Mouse (Mus musculus) liver, adult 2 months (tissue): ENCODE results near the gene Tiparp.

ENCODE experiments used
- CTCF ChIP-seq: fragments of 200-500 bp; IDR thresholded peaks from 2 replicates; pipeline ENCODE4 v1.5.1; 2011; ENCODE audit warnings: low read depth, low read length, control low read depth
- POLR2A ChIP-seq: fragments of 200-500 bp; IDR thresholded peaks from 2 replicates; pipeline ENCODE4 v1.6.1; 2011; ENCODE audit warnings: low read length, control low read depth; ENCODE audit not compliant: insufficient read depth; ENCODE audit errors: extremely low read depth

DNA sequence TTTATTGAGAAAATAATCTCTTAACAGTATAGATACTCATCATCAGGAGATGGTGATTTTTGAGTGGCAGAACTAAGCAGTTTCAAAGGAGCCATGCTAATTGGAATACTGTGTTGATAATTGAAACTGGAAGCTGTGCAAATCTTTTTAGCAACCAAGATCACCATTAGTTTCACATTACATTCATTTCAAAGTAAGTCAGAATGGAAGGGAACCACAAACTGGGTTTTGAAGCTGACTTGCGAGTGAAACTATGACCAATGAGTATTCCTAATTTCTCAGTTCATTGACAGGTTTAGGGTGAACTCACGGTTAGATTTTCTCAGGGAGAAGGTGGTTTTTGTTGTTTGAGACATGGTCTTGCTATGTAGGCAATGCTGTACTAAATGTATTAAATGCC is 6.3 kb downstream of the Tiparp start:
- TF ChIP-seq CTCF = no peak
- TF ChIP-seq POLR2A = no peak
